Mouse (Mus musculus): ENCODE data around the gene Add1. TPM values are rescaled to one million over a fixed set of nuclear protein-coding genes. Genes with fewer than 3 reads are reported as not detected.

Add1 gene
- 35.9 TPM for polyA plus RNA-seq (2014; fragmentation: Illumina TruSeq; extraction: RNeasy Lipid Tissue Mini Kit (QIAGEN cat#74804); ENCODE audit: low read depth, low replicate concordance)

DNA sequence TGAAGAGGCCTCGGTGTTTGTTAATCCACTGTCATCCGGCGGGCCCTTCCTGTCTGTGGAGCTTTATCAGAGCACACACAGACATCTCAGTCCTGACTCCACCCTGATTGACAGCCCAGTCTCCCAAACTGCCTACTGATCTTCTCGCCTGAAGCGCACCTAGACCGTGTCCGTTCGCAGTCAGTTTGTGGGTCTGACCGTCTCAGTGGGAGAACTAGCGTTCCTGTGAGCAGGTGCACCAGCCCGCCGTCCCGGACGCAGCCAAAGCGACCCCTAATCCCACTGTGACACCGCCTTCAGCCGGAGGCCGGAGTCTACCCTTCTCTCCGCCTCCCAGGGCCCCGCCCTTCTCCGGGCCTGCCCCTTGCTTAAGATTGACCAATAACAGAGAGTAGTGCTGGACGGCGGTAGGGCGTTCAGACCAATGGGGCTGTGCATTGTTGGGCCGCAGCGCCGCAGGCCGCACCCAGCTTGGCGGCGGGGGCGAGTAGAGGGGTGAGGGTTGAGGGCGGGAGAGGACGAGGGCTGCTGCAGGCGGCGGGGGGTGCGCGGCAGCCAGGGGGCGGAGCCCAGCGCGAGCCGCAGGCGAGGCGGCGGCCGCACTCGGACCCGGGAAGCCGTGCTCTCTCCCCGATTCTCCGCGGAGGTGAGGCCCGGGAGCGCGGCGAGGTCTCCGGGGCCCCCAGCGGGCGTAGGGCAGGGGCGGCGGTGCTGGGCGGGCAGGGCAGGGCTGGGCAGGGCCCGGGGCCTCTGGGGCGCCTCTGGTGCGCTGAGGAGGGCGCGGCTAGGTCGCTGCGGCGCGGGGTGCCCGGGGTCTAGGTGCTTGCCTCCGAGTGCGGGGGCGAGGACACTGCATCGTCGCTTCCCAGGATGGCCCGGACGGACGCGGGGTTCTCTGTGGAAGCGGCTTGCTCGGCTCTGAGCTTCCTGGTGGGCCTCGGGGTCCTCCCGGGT lies at the start of gene Add1:
Add1 (plus strand) TSS at position 397 of the 954 bp plus-strand sequence.

DNA sequence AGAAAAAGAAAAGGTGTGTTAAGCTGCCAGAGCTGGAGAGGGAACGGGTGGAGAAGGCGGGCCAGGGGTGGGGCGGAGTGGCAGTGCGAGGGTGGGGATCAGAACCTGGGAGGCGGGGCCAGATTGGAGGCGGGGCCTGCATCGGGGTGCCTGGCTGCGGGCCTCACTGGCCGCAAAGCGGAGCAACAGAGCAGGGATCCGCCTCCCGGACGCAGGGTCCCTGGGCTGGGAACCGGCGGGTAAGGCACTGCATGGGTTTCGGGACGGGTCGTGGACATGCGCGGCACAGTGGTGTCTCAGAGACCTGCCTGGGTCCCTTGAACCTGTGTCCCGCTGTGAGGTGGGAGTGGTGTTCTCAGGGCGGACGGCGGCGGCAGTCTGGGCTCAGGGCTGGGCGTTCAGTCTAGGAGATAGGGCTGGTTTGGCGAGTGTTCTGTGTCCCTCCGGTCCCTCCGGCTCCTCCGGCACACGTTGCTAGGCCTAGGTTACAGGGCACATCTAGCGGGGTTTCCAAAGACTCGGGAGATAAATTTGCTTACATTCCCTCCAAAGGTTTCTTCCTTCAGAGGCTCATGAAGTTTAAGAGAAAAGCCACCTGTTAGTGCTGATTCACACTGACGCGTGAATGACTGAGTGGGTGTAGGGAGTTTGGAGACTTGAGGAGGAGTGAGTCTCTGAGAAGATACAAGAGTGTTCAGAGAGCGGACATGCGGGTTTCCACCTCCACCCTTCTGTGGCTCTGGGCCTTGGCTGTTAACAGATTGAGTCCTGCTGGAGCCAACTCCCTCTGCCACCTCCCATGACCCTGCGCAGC lies 47.6 kb upstream of the Add1 start, which contains the start of gene Sh3bp2:
Sh3bp2 (plus strand) TSS at position 176 of the 814 bp plus-strand sequence.

DNA sequence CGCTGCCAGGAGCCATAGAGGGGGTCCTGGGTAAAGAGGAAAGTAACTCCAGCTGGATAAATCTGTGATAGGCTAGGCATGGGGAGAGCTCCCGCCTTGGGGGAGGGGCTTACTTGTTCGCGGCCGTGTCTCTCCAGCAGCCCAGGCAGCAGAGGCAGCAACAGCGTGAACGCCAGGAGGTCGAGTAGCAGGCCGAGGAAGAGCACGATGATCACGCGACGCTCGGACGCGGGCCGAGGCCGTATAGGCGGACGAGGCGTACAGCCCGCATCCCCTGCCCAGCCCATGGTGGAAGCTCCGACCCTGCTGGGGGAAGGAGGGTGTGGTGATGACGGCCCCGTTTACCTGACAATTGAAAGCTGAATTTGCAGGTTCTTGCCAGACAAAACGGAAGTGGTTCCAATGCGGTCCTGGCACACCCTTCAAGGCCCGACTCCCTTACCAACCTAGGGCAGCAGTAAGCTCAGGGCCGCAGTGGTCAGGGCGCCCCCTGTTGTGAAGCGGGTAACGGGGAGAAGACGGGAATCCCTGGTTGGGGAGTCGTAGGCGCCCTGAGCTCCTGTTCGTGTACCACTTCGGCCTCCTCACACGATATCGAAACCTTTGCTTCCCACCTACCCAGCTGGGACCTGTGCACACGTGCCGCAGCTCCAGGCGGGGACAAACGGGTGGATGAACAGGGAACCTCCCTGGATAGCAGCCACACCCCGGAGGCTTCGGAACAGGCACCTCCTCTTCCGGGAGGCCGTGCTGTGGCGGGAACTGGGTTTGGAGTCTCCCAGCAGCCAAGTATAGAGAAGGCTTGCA lies 63.2 kb downstream of the Add1 start, which contains the start of gene Mfsd10:
Mfsd10 (minus strand) TSS at position 732 of the 807 bp plus-strand sequence.

DNA sequence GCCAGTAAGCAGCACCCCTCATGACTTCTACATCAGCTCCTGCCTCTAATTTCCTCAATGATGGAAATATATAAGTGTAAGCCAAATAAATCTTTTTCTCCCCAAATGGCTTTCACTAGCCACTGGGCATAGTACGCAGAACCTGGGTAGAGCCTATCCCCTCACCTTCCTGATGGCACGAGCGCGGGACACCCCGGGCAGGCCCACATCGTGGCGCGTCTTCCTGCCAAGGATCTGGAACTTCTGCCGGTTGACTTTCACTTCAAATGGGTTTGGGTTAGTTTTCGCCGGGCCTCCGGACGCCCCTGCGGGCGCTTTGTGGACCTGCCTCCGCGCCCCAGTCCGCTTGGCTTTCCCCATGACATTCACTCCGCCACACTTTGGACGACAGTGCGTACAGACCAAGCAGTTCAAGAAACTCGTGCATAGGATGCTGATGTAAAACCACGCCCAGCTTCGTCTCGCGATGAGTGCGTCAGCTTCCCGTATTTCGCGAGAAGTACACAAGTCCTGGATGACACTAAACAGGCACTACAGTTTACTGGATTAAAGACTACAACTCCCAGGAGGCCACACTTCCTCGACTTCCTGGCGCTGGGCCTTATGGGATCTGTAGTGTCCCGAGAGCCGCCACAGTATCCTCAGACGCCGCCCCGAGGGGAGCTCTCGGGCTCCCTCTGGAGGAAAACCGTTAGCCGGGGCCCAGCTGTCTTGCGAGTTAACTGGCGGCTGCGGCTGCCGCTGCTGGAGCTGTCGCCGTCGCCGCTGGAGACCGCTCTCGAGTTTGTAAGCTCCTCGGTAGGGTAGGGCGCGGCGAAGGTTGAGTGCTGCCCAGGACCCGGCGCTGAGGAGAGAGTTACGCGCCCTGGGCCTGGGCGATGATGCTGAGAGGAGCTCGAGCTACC lies 86.5 kb downstream of the Add1 start, which contains the start of the genes Nop14 and Grk4:
Nop14 (minus strand) TSS at position 463 of the 905 bp plus-strand sequence.
Grk4 (plus strand) TSS at position 694 of the 905 bp plus-strand sequence.

Other genes with a start within 250 kb of the Add1 start
- gene Rnf4, start 237.4 kb upstream of the Add1 start, polyA plus RNA-seq (2014; fragmentation: Illumina TruSeq; extraction: RNeasy Lipid Tissue Mini Kit (QIAGEN cat#74804); ENCODE audit: low read depth, low replicate concordance) = 371 TPM
- gene Fam193a, start 203.7 kb upstream of the Add1 start, polyA plus RNA-seq (2014; fragmentation: Illumina TruSeq; extraction: RNeasy Lipid Tissue Mini Kit (QIAGEN cat#74804); ENCODE audit: low read depth, low replicate concordance) = 58.2 TPM
- gene Tnip2, start 59.7 kb upstream of the Add1 start, polyA plus RNA-seq (2014; fragmentation: Illumina TruSeq; extraction: RNeasy Lipid Tissue Mini Kit (QIAGEN cat#74804); ENCODE audit: low read depth, low replicate concordance) = 2.8 TPM
- 0.62 TPM for gene Sh3bp2, start 47.8 kb upstream of the Add1 start, polyA plus RNA-seq (2014; fragmentation: Illumina TruSeq; extraction: RNeasy Lipid Tissue Mini Kit (QIAGEN cat#74804); ENCODE audit: low read depth, low replicate concordance)
- gene Mfsd10, start 63.5 kb downstream of the Add1 start, polyA plus RNA-seq (2014; fragmentation: Illumina TruSeq; extraction: RNeasy Lipid Tissue Mini Kit (QIAGEN cat#74804); ENCODE audit: low read depth, low replicate concordance) = 1.3 TPM
- 115 TPM for gene Nop14, start 86.5 kb downstream of the Add1 start, polyA plus RNA-seq (2014; fragmentation: Illumina TruSeq; extraction: RNeasy Lipid Tissue Mini Kit (QIAGEN cat#74804); ENCODE audit: low read depth, low replicate concordance)
- 309 TPM for gene Grk4, start 86.7 kb downstream of the Add1 start, polyA plus RNA-seq (2014; fragmentation: Illumina TruSeq; extraction: RNeasy Lipid Tissue Mini Kit (QIAGEN cat#74804); ENCODE audit: low read depth, low replicate concordance)
- gene Htt, start 188.1 kb downstream of the Add1 start, polyA plus RNA-seq (2014; fragmentation: Illumina TruSeq; extraction: RNeasy Lipid Tissue Mini Kit (QIAGEN cat#74804); ENCODE audit: low read depth, low replicate concordance) = 11.9 TPM

Measured in testis, adult 10 weeks (tissue).